Mouse (Mus musculus): ENCODE results near the gene Krtcap3. TPM values are rescaled to one million over a fixed set of nuclear protein-coding genes. Genes with fewer than 3 reads are reported as not detected.

The Krtcap3 gene
- polyA plus RNA-seq, 1 experiment from 2014 or later, result 12.4 TPM

- Histone ChIP-seq H3K4me2 (ENCODE audit: low read depth, low read length) (no peak overlapping the region), H3K36me3 (replicated peaks; ENCODE audit: control insufficient read depth, insufficient read depth, low read depth, low read length) (no peaks in the 10 kb centered on the region), H3K4me3 (ENCODE audit: low read depth, low read length) (no peak overlapping the region), H3K9me3 (replicated peaks; ENCODE audit: control insufficient read depth, low read length) (no peaks in the 10 kb centered on the region), H3K27ac (replicated peaks; ENCODE audit: low read depth, low read length) (no peak overlapping the region), H3K27me3 (ENCODE audit: control insufficient read depth, insufficient read depth, low read length) (no peaks in the 10 kb centered on the region), H3K9ac (replicated peaks; ENCODE audit: low read length) (no peak overlapping the region), H3K4me1 (ENCODE audit: control insufficient read depth, insufficient read depth, low read length) (no peaks in the 10 kb centered on the region)
- ATAC-seq (replicated peaks; ENCODE audit: insufficient number of reproducible peaks, low FRiP score, low TSS enrichment, low read depth), result no peak
- no peak for DNase-seq (ENCODE audit: low spot score)
- 78% methylated on average over 3 of the region's 3 CpGs for WGBS
These were observed 46.5 kb downstream of the Krtcap3 start for GRCm38 (mm10) chr5:31297981-31298380.

GRCm38 (mm10) chr5:31298486-31298885 is 47.0 kb downstream of the Krtcap3 start:
- H3K9ac ChIP-seq (replicated peaks; ENCODE audit: low read length), result no peak overlapping the region
- 50% methylated on average over 2 of the region's 2 CpGs for WGBS

GRCm38 (mm10) chr5:31301866-31302265 is 50.4 kb downstream of the Krtcap3 start:
- H3K4me2 ChIP-seq (ENCODE audit: low read depth, low read length), result no peak overlapping the region
- H3K4me3 ChIP-seq (ENCODE audit: low read depth, low read length), result no peak overlapping the region
- DNase-seq (ENCODE audit: low spot score) (no peak), ATAC-seq (replicated peaks; ENCODE audit: insufficient number of reproducible peaks, low FRiP score, low TSS enrichment, low read depth) (no peak)
- WGBS, result 78% methylated on average over 8 of the region's 8 CpGs
- no peak overlapping the region for H3K9ac ChIP-seq (replicated peaks; ENCODE audit: low read length)
- H3K27me3 ChIP-seq (ENCODE audit: control insufficient read depth, insufficient read depth, low read length), result no peaks in the 10 kb centered on the region
- no peaks in the 10 kb centered on the region for H3K36me3 ChIP-seq (replicated peaks; ENCODE audit: control insufficient read depth, insufficient read depth, low read depth, low read length)
- no peak overlapping the region for H3K27ac ChIP-seq (replicated peaks; ENCODE audit: low read depth, low read length)
- no peaks in the 10 kb centered on the region for H3K4me1 ChIP-seq (ENCODE audit: control insufficient read depth, insufficient read depth, low read length)
- no peaks in the 10 kb centered on the region for H3K9me3 ChIP-seq (replicated peaks; ENCODE audit: control insufficient read depth, low read length)

More at GRCm38 (mm10) chr5:31298486-31298885, 47.0 kb downstream of the Krtcap3 start:
- Histone ChIP-seq H3K4me2 (ENCODE audit: low read depth, low read length) (no peak overlapping the region), H3K4me1 (ENCODE audit: control insufficient read depth, insufficient read depth, low read length) (no peaks in the 10 kb centered on the region), H3K9me3 (replicated peaks; ENCODE audit: control insufficient read depth, low read length) (no peaks in the 10 kb centered on the region), H3K4me3 (ENCODE audit: low read depth, low read length) (no peak overlapping the region), H3K36me3 (replicated peaks; ENCODE audit: control insufficient read depth, insufficient read depth, low read depth, low read length) (no peaks in the 10 kb centered on the region), H3K27ac (replicated peaks; ENCODE audit: low read depth, low read length) (no peak overlapping the region), H3K27me3 (ENCODE audit: control insufficient read depth, insufficient read depth, low read length) (no peaks in the 10 kb centered on the region)
- ATAC-seq (replicated peaks; ENCODE audit: insufficient number of reproducible peaks, low FRiP score, low TSS enrichment, low read depth) (no peak), DNase-seq (ENCODE audit: low spot score) (no peak)

Other genes starting within 250 kb of the Krtcap3 start
- 88.2 and 105 TPM in 2 replicates for gene Atraid, start 203.4 kb upstream of the Krtcap3 start, polyA plus RNA-seq (2014; fragmentation: Nextera tagmentation; extraction: Ambion mirVana)
- gene Slc5a6, start 202.8 kb upstream of the Krtcap3 start, polyA plus RNA-seq (2014; fragmentation: Nextera tagmentation; extraction: Ambion mirVana), result 6.6 and 6.7 TPM in 2 replicates
- 21.3 and 23.5 TPM in 2 replicates for gene Cad, start 196.9 kb upstream of the Krtcap3 start, polyA plus RNA-seq (2014; fragmentation: Nextera tagmentation; extraction: Ambion mirVana)
- gene Dnajc5g, start 145.4 kb upstream of the Krtcap3 start, polyA plus RNA-seq (2014; fragmentation: Nextera tagmentation; extraction: Ambion mirVana), result not detected in 2 replicates
- gene Slc30a3, start 143.5 kb upstream of the Krtcap3 start, polyA plus RNA-seq (2014; fragmentation: Nextera tagmentation; extraction: Ambion mirVana), result 0.46 and 0.59 TPM in 2 replicates
- not detected in 2 replicates for gene Trim54, start 135.0 kb upstream of the Krtcap3 start, polyA plus RNA-seq (2014; fragmentation: Nextera tagmentation; extraction: Ambion mirVana)
- not detected in 2 replicates for gene Ucn, start 112.9 kb upstream of the Krtcap3 start, polyA plus RNA-seq (2014; fragmentation: Nextera tagmentation; extraction: Ambion mirVana)
- gene Mpv17, start 97.4 kb upstream of the Krtcap3 start, polyA plus RNA-seq (2014; fragmentation: Nextera tagmentation; extraction: Ambion mirVana), result 50.5 and 50.8 TPM in 2 replicates
- gene Gm29609, start 71.8 kb upstream of the Krtcap3 start, polyA plus RNA-seq (2014; fragmentation: Nextera tagmentation; extraction: Ambion mirVana), result 1.2 and 1.3 TPM in 2 replicates
- gene Gtf3c2, start 71.5 kb upstream of the Krtcap3 start, polyA plus RNA-seq (2014; fragmentation: Nextera tagmentation; extraction: Ambion mirVana), result 66.6 and 66.8 TPM in 2 replicates
- 150 and 158 TPM in 2 replicates for gene Snx17, start 58.5 kb upstream of the Krtcap3 start, polyA plus RNA-seq (2014; fragmentation: Nextera tagmentation; extraction: Ambion mirVana)
- gene Eif2b4, start 58.3 kb upstream of the Krtcap3 start, polyA plus RNA-seq (2014; fragmentation: Nextera tagmentation; extraction: Ambion mirVana), result 68.2 and 81.7 TPM in 2 replicates
- gene Zfp513, start 49.4 kb upstream of the Krtcap3 start, polyA plus RNA-seq (2014; fragmentation: Nextera tagmentation; extraction: Ambion mirVana), result 4.0 and 5.0 TPM in 2 replicates
- gene Ppm1g, start 31.0 kb upstream of the Krtcap3 start, polyA plus RNA-seq (2014; fragmentation: Nextera tagmentation; extraction: Ambion mirVana), result 142 and 147 TPM in 2 replicates
- 138 and 140 TPM in 2 replicates for gene Nrbp1, start 10.8 kb upstream of the Krtcap3 start, polyA plus RNA-seq (2014; fragmentation: Nextera tagmentation; extraction: Ambion mirVana)
- 0.57 and 0.58 TPM in 2 replicates for gene Gm9970, start 10.5 kb upstream of the Krtcap3 start, polyA plus RNA-seq (2014; fragmentation: Nextera tagmentation; extraction: Ambion mirVana)
- gene Ift172, start 39.4 kb downstream of the Krtcap3 start, polyA plus RNA-seq (2014; fragmentation: Nextera tagmentation; extraction: Ambion mirVana), result 31.2 and 38.6 TPM in 2 replicates
- gene Fndc4, start 44.4 kb downstream of the Krtcap3 start, polyA plus RNA-seq (2014; fragmentation: Nextera tagmentation; extraction: Ambion mirVana), result 58.2 and 67.5 TPM in 2 replicates
- gene Gckr, start 45.8 kb downstream of the Krtcap3 start, polyA plus RNA-seq (2014; fragmentation: Nextera tagmentation; extraction: Ambion mirVana), result 0.48 and 0.49 TPM in 2 replicates
- gene Zfp512, start 200.7 kb downstream of the Krtcap3 start, polyA plus RNA-seq (2014; fragmentation: Nextera tagmentation; extraction: Ambion mirVana), result 60.0 and 63.7 TPM in 2 replicates
- gene 4930548H24Rik, start 234.0 kb downstream of the Krtcap3 start, polyA plus RNA-seq (2014; fragmentation: Nextera tagmentation; extraction: Ambion mirVana), result not detected in 2 replicates
- 77.7 and 85.2 TPM in 2 replicates for gene Gpn1, start 243.1 kb downstream of the Krtcap3 start, polyA plus RNA-seq (2014; fragmentation: Nextera tagmentation; extraction: Ambion mirVana)

All from embryonic facial prominence, embryonic 11.5 days (tissue).